Mouse (Mus musculus): Measurements from ENCODE around the gene Anapc16.

GRCm38 (mm10) chr10:60035744-60036143 lies 32.8 kb upstream of the Anapc16 start:
- no peak for TF ChIP-seq CTCF (IDR thresholded peaks at IDR 0.05; ENCODE audit: insufficient read depth, low read length)
- no peak for TF ChIP-seq POLR2A (IDR thresholded peaks at IDR 0.05; ENCODE audit: borderline replicate concordance, extremely low read depth, low read depth, low read length)

All from lung, adult 2 months (tissue).